Comparison of ENCODE assay signal across 15 mouse cellular contexts in the genomic region with DNA sequence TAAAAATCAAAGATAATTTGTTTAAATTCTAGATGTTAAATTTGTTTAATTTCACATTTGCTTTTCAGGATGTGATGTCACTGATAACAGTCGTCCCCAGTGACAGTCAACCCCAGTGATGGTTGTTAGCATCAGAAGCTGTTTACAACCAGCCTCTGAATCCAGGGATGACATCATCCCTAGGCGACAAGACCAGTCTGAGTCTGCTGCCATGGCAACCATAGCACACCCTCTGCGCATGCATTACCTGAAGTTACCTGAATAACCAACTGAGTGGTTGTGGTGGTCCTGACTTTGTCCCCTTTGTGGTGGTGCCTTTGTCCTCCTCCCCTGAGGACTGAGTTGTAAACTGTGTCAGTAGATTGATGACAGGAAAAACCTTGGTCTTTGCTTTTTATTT.
DNase-seq lines count a peak whose midpoint lies in the region; ATAC-seq and TF ChIP-seq lines count a peak whose summit lies in the region.
"Had no signal": no experiment of that assay in that cellular context is flagged by ENCODE, and none has a peak within 500 bp of the region (broad histone marks: within the 10 kb centered on the region; RNA-seq: fewer than 3 reads in every experiment).

No protein-coding gene starts in this region.

- H3K4me2 ChIP-seq in midbrain, embryonic 11.5 days = no peak overlapping the region
- H3K4me2 ChIP-seq in forebrain, postnatal 0 days (ENCODE audit: low read depth) = no peak overlapping the region
- H3K4me2 ChIP-seq in midbrain, embryonic 16.5 days (ENCODE audit: low read length) = no peak overlapping the region
- H3K4me2 ChIP-seq: liver, embryonic 12.5 days; midbrain, embryonic 12.5 days had no signal

- no peak overlapping the region for H3K27ac ChIP-seq in midbrain, embryonic 11.5 days (ENCODE audit: low read depth, low read length)
- H3K27ac ChIP-seq in midbrain, embryonic 10.5 days (replicated peaks) = no peak overlapping the region
- H3K27ac ChIP-seq in forebrain, postnatal 0 days (ENCODE audit: low read depth, low read length) = no peak overlapping the region
- H3K27ac ChIP-seq in midbrain, embryonic 16.5 days (ENCODE audit: low read length) = no peak overlapping the region
- H3K27ac ChIP-seq in heart, embryonic 10.5 days = no peak overlapping the region
- H3K27ac ChIP-seq: liver, embryonic 12.5 days; midbrain, embryonic 12.5 days had no signal

- DNase-seq in cerebellum, postnatal 14 days = peak; percentile 6 to 24
- no peak for DNase-seq in cerebellum, postnatal 36 days
- no peak for DNase-seq in midbrain, embryonic 11.5 days (ENCODE audit: low spot score, missing footprints)
- DNase-seq in midbrain, embryonic 10.5 days (ENCODE audit: low spot score) = no peak
- peak; percentile 54 for DNase-seq in forebrain, postnatal 0 days
- no peak for DNase-seq in heart, embryonic 10.5 days (ENCODE audit: low spot score)
- no peak for DNase-seq in kidney, postnatal 25 days
- DNase-seq: adrenal gland, postnatal 10 days; kidney, postnatal 10 days; lung, postnatal 10 days; right cerebral cortex, postnatal 14 days had no signal

- no peaks in the 10 kb centered on the region for H3K27me3 ChIP-seq in midbrain, embryonic 11.5 days (ENCODE audit: control insufficient read depth, insufficient read depth, low read length)
- peaks cover 24% of the 10 kb centered on the region for H3K27me3 ChIP-seq in midbrain, embryonic 10.5 days (ENCODE audit: low read depth, poor library complexity, severe bottlenecking)
- no peaks in the 10 kb centered on the region; the same call in 1 of the 2 replicates for H3K27me3 ChIP-seq in forebrain, postnatal 0 days (ENCODE audit: insufficient read depth, low read length)
- no peaks in the 10 kb centered on the region for H3K27me3 ChIP-seq in midbrain, embryonic 16.5 days (ENCODE audit: control insufficient read depth, insufficient read depth, low read depth, low read length)
- H3K27me3 ChIP-seq in heart, embryonic 10.5 days (ENCODE audit: insufficient read depth, poor library complexity, severe bottlenecking) = peaks cover under 1% of the 10 kb centered on the region; the same call in 1 of the 2 replicates

- no peaks in the 10 kb centered on the region for H3K9me3 ChIP-seq in midbrain, embryonic 11.5 days (ENCODE audit: control insufficient read depth, low read length)
- H3K9me3 ChIP-seq in midbrain, embryonic 10.5 days (replicated peaks) = no peaks in the 10 kb centered on the region
- no peaks in the 10 kb centered on the region for H3K9me3 ChIP-seq in forebrain, postnatal 0 days (ENCODE audit: low read length)
- H3K9me3 ChIP-seq in midbrain, embryonic 16.5 days (replicated peaks; ENCODE audit: control insufficient read depth, low read length, poor library complexity, severe bottlenecking) = no peaks in the 10 kb centered on the region; the same call in 1 of the 2 replicates
- no peaks in the 10 kb centered on the region for H3K9me3 ChIP-seq in heart, embryonic 10.5 days
- H3K9me3 ChIP-seq: liver, embryonic 12.5 days; midbrain, embryonic 12.5 days had no signal

- no peaks in the 10 kb centered on the region for H3K36me3 ChIP-seq in midbrain, embryonic 11.5 days (ENCODE audit: control insufficient read depth, insufficient read depth, low read length)
- H3K36me3 ChIP-seq in midbrain, embryonic 10.5 days = no peaks in the 10 kb centered on the region
- H3K36me3 ChIP-seq in forebrain, postnatal 0 days (ENCODE audit: insufficient read depth) = no peaks in the 10 kb centered on the region
- no peaks in the 10 kb centered on the region for H3K36me3 ChIP-seq in midbrain, embryonic 16.5 days (ENCODE audit: control insufficient read depth, insufficient read depth, low read length)
- H3K36me3 ChIP-seq in heart, embryonic 10.5 days = no peaks in the 10 kb centered on the region
- H3K36me3 ChIP-seq: liver, embryonic 12.5 days; midbrain, embryonic 12.5 days had no signal

- peaks cover 3% of the 10 kb centered on the region; the same call in 1 of the 2 replicates for H3K4me1 ChIP-seq in midbrain, embryonic 11.5 days (ENCODE audit: control insufficient read depth, insufficient read depth, low read length)
- peaks cover 27% of the 10 kb centered on the region for H3K4me1 ChIP-seq in midbrain, embryonic 10.5 days
- no peaks in the 10 kb centered on the region for H3K4me1 ChIP-seq in forebrain, postnatal 0 days (ENCODE audit: insufficient read depth)
- peaks cover 5% of the 10 kb centered on the region for H3K4me1 ChIP-seq in midbrain, embryonic 16.5 days (ENCODE audit: control insufficient read depth, insufficient read depth, low read length)
- peaks cover 12% of the 10 kb centered on the region for H3K4me1 ChIP-seq in heart, embryonic 10.5 days

- 54% methylated on average over 3 of the region's 3 CpGs for WGBS in midbrain, embryonic 11.5 days
- 60% methylated on average over 3 of the region's 3 CpGs for WGBS in midbrain, embryonic 10.5 days
- whole genome bisulfite sequencing in forebrain, postnatal 0 days = 28% methylated on average over 3 of the region's 3 CpGs
- WGBS in midbrain, embryonic 16.5 days = 43% methylated on average over 3 of the region's 3 CpGs
- WGBS in heart, embryonic 10.5 days = 38% methylated on average over 3 of the region's 3 CpGs

- no peak overlapping the region for H3K9ac ChIP-seq in midbrain, embryonic 11.5 days (ENCODE audit: low read length)
- H3K9ac ChIP-seq in forebrain, postnatal 0 days = no peak overlapping the region
- H3K9ac ChIP-seq in midbrain, embryonic 16.5 days (ENCODE audit: low read depth, low read length) = no peak overlapping the region
- H3K9ac ChIP-seq: liver, embryonic 12.5 days; midbrain, embryonic 12.5 days had no signal

- ATAC-seq in midbrain, embryonic 11.5 days (ENCODE audit: low FRiP score) = peak; percentile 38; the same call in 1 of the 2 replicates
- ATAC-seq in forebrain, postnatal 0 days = peak; percentile 72
- peak; percentile 71; the same call in 1 of the 2 replicates for ATAC-seq in midbrain, embryonic 16.5 days
- ATAC-seq: liver, embryonic 12.5 days had no signal

- no peak overlapping the region for H3K4me3 ChIP-seq in midbrain, embryonic 11.5 days (ENCODE audit: low read depth, low read length)
- no peak overlapping the region for H3K4me3 ChIP-seq in midbrain, embryonic 10.5 days
- H3K4me3 ChIP-seq in forebrain, postnatal 0 days (ENCODE audit: low read depth, low read length) = no peak overlapping the region
- no peak overlapping the region for H3K4me3 ChIP-seq in midbrain, embryonic 16.5 days (ENCODE audit: low read depth, low read length)
- no peak overlapping the region for H3K4me3 ChIP-seq in heart, embryonic 10.5 days
- H3K4me3 ChIP-seq: erythroblast, embryonic 14.5 days; liver, embryonic 12.5 days; midbrain, embryonic 12.5 days had no signal

- no peak for TF ChIP-seq CTCF in forebrain, postnatal 0 days (IDR thresholded peaks at IDR 0.05; ENCODE audit: low read depth)

Comparison
In these comparisons a context has a peak if more than half of its experiments do, and no peak if none do; other contexts are left out.
1. DNase-seq: peak in cerebellum, postnatal 14 days (2 of 2) and forebrain, postnatal 0 days (single experiment); none in cerebellum, postnatal 36 days (0 of 2), midbrain, embryonic 11.5 days (single experiment), midbrain, embryonic 10.5 days (single experiment), heart, embryonic 10.5 days (single experiment) and kidney, postnatal 25 days (0 of 2).
2. Peak in every context shown above with its lines, with median percentiles within 50 percentile points of each other: ATAC-seq.